Mouse (Mus musculus): ENCODE results near the gene Chst8. TPM values are rescaled to one million over a fixed set of nuclear protein-coding genes. Genes with fewer than 3 reads are reported as not detected.

Gene Chst8
- total and polyA plus RNA-seq, 2 experiments from 2014 or later, result 0.20 to 6.4 TPM

GRCm38 (mm10) chr7:34639798-34640197 is 172.7 kb downstream of the Chst8 start:
- no peak overlapping the region for H3K4me2 ChIP-seq (ENCODE audit: low read depth, low read length)
- no peak overlapping the region for H3K9ac ChIP-seq (replicated peaks; ENCODE audit: low read depth, low read length)
- no peaks in the 10 kb centered on the region for H3K27me3 ChIP-seq (ENCODE audit: control insufficient read depth, insufficient read depth, low read length)
- TF ChIP-seq EP300 (IDR thresholded peaks at IDR 0.05; ENCODE audit: low read depth), result no peak
- TF ChIP-seq CTCF (IDR thresholded peaks at IDR 0.05; ENCODE audit: low read depth), result no peak
- no peaks in the 10 kb centered on the region for H3K4me1 ChIP-seq (ENCODE audit: control insufficient read depth, insufficient read depth)
- H3K9me3 ChIP-seq (replicated peaks; ENCODE audit: control insufficient read depth, low read length), result no peaks in the 10 kb centered on the region
- ATAC-seq (ENCODE audit: insufficient read depth, low read depth), result no peak
- no peak for DNase-seq (ENCODE audit: low spot score)
- no peaks in the 10 kb centered on the region for H3K36me3 ChIP-seq (replicated peaks; ENCODE audit: control insufficient read depth, insufficient read depth, low read length)
- H3K4me3 ChIP-seq (ENCODE audit: low read depth, low read length), result no peak overlapping the region
- no peak overlapping the region for H3K27ac ChIP-seq (ENCODE audit: low read depth)
- 88% methylated on average over 11 of the region's 11 CpGs for WGBS

GRCm38 (mm10) chr7:34636661-34637060 is 175.8 kb downstream of the Chst8 start:
- DNase-seq (ENCODE audit: low spot score) (no peak), ATAC-seq (ENCODE audit: insufficient read depth, low read depth) (no peak)
- no peak overlapping the region for H3K4me3 ChIP-seq (ENCODE audit: low read depth, low read length)
- H3K9ac ChIP-seq (replicated peaks; ENCODE audit: low read depth, low read length), result no peak overlapping the region
- H3K36me3 ChIP-seq (replicated peaks; ENCODE audit: control insufficient read depth, insufficient read depth, low read length), result no peaks in the 10 kb centered on the region
- TF ChIP-seq CTCF (IDR thresholded peaks at IDR 0.05; ENCODE audit: low read depth) (no peak), EP300 (IDR thresholded peaks at IDR 0.05; ENCODE audit: low read depth) (no peak)
- H3K4me2 ChIP-seq (ENCODE audit: low read depth, low read length), result no peak overlapping the region
- no peaks in the 10 kb centered on the region for H3K9me3 ChIP-seq (replicated peaks; ENCODE audit: control insufficient read depth, low read length)
- 81% methylated on average over 4 of the region's 4 CpGs for WGBS
- no peak overlapping the region for H3K27ac ChIP-seq (ENCODE audit: low read depth)
- no peaks in the 10 kb centered on the region for H3K4me1 ChIP-seq (ENCODE audit: control insufficient read depth, insufficient read depth)
- no peaks in the 10 kb centered on the region for H3K27me3 ChIP-seq (ENCODE audit: control insufficient read depth, insufficient read depth, low read length)

- Histone ChIP-seq H3K4me2 (ENCODE audit: low read depth, low read length) (no peak overlapping the region), H3K27ac (ENCODE audit: low read depth) (no peak overlapping the region), H3K4me1 (ENCODE audit: control insufficient read depth, insufficient read depth) (peaks cover 6% of the 10 kb centered on the region; the same call in 1 of the 2 replicates), H3K4me3 (ENCODE audit: low read depth, low read length) (no peak overlapping the region), H3K36me3 (replicated peaks; ENCODE audit: control insufficient read depth, insufficient read depth, low read length) (no peaks in the 10 kb centered on the region), H3K9ac (replicated peaks; ENCODE audit: low read depth, low read length) (no peak overlapping the region), H3K9me3 (replicated peaks; ENCODE audit: control insufficient read depth, low read length) (no peaks in the 10 kb centered on the region), H3K27me3 (ENCODE audit: control insufficient read depth, insufficient read depth, low read length) (no peaks in the 10 kb centered on the region)
- WGBS, result 80% methylated on average over 10 of the region's 10 CpGs
- TF ChIP-seq CTCF (IDR thresholded peaks at IDR 0.05; ENCODE audit: low read depth), result no peak
- TF ChIP-seq EP300 (IDR thresholded peaks at IDR 0.05; ENCODE audit: low read depth), result no peak
- ATAC-seq (ENCODE audit: insufficient read depth, low read depth), result no peak
- no peak for DNase-seq (ENCODE audit: low spot score)
Measured at GRCm38 (mm10) chr7:34632966-34633742, 179.4 kb downstream of the Chst8 start.

GRCm38 (mm10) chr7:34630211-34631085 is 182.1 kb downstream of the Chst8 start:
- H3K9me3 ChIP-seq (replicated peaks; ENCODE audit: control insufficient read depth, low read length), result no peaks in the 10 kb centered on the region
- WGBS, result under 1% methylated on average over 34 of the region's 34 CpGs
- peak overlapping the region; percentile 89 for H3K4me2 ChIP-seq (ENCODE audit: low read depth, low read length)
- peak overlapping the region; percentile 46 for H3K27ac ChIP-seq (ENCODE audit: low read depth)
- ATAC-seq (ENCODE audit: insufficient read depth, low read depth), result peak; percentile 74
- TF ChIP-seq CTCF (IDR thresholded peaks at IDR 0.05; ENCODE audit: low read depth) (peak; percentile 24; the same call in 1 of the 2 replicates), EP300 (IDR thresholded peaks at IDR 0.05; ENCODE audit: low read depth) (no peak)
- H3K4me1 ChIP-seq (ENCODE audit: control insufficient read depth, insufficient read depth), result peaks cover 6% of the 10 kb centered on the region; the same call in 1 of the 2 replicates
- H3K9ac ChIP-seq (replicated peaks; ENCODE audit: low read depth, low read length), result peak overlapping the region; percentile 47
- no peaks in the 10 kb centered on the region for H3K36me3 ChIP-seq (replicated peaks; ENCODE audit: control insufficient read depth, insufficient read depth, low read length)
- no peaks in the 10 kb centered on the region for H3K27me3 ChIP-seq (ENCODE audit: control insufficient read depth, insufficient read depth, low read length)
- DNase-seq (ENCODE audit: low spot score), result peak; percentile 13
- peak overlapping the region; percentile 51 for H3K4me3 ChIP-seq (ENCODE audit: low read depth, low read length)

GRCm38 (mm10) chr7:34629702-34630210 is 182.8 kb downstream of the Chst8 start:
- peak overlapping the region; percentile 51 for H3K4me3 ChIP-seq (ENCODE audit: low read depth, low read length)

More at GRCm38 (mm10) chr7:34629702-34630210, 182.8 kb downstream of the Chst8 start:
- ATAC-seq (ENCODE audit: insufficient read depth, low read depth) (no peak), DNase-seq (ENCODE audit: low spot score) (peak; percentile 17)
- peak overlapping the region; percentile 89 for H3K4me2 ChIP-seq (ENCODE audit: low read depth, low read length)
- no peaks in the 10 kb centered on the region for H3K27me3 ChIP-seq (ENCODE audit: control insufficient read depth, insufficient read depth, low read length)
- TF ChIP-seq EP300 (IDR thresholded peaks at IDR 0.05; ENCODE audit: low read depth) (no peak), CTCF (IDR thresholded peaks at IDR 0.05; ENCODE audit: low read depth) (no peak)
- 48% methylated on average over 8 of the region's 8 CpGs for WGBS
- H3K9me3 ChIP-seq (replicated peaks; ENCODE audit: control insufficient read depth, low read length), result no peaks in the 10 kb centered on the region
- H3K4me1 ChIP-seq (ENCODE audit: control insufficient read depth, insufficient read depth), result peaks cover 6% of the 10 kb centered on the region; the same call in 1 of the 2 replicates
- no peaks in the 10 kb centered on the region for H3K36me3 ChIP-seq (replicated peaks; ENCODE audit: control insufficient read depth, insufficient read depth, low read length)
- H3K27ac ChIP-seq (ENCODE audit: low read depth), result peak overlapping the region; percentile 46
- peak overlapping the region; percentile 47 for H3K9ac ChIP-seq (replicated peaks; ENCODE audit: low read depth, low read length)

Other genes with a start within 250 kb of the Chst8 start
- gene Kctd15, start 156.0 kb downstream of the Chst8 start, total RNA-seq (2014; rRNA removed; ENCODE audit: low replicate concordance), result 2.8 and 5.9 TPM in 2 replicates
- gene Kctd15, start 156.0 kb downstream of the Chst8 start, polyA plus RNA-seq (2015; fragmentation: Nextera tagmentation; extraction: Ambion mirVana), result 0.78 and 0.99 TPM in 2 replicates
- 29.4 and 43.0 TPM in 2 replicates for gene Pepd, start 99.7 kb upstream of the Chst8 start, total RNA-seq (2014; rRNA removed; ENCODE audit: low replicate concordance)
- gene Pepd, start 99.7 kb upstream of the Chst8 start, polyA plus RNA-seq (2015; fragmentation: Nextera tagmentation; extraction: Ambion mirVana), result 34.9 and 37.1 TPM in 2 replicates
- gene Cebpg, start 243.9 kb upstream of the Chst8 start, total RNA-seq (2014; rRNA removed; ENCODE audit: low replicate concordance), result 3.6 and 9.1 TPM in 2 replicates
- gene Cebpg, start 243.9 kb upstream of the Chst8 start, polyA plus RNA-seq (2015; fragmentation: Nextera tagmentation; extraction: Ambion mirVana), result 13.4 and 13.9 TPM in 2 replicates

Data from heart, postnatal 0 days (tissue).